Mouse (Mus musculus) T-helper 2 cell (primary cell): ENCODE measurements around the gene Casp3.

Experiments used
- in situ Hi-C: fragments of 300-600 bp; cut with MboI, MseI; formaldehyde crosslinking; loops from one replicate; pipeline ENCODE4 v1.15.1; 2025; ENCODE audit warnings: high pct_unique_total_duplicates

Gene Casp3

DNA sequence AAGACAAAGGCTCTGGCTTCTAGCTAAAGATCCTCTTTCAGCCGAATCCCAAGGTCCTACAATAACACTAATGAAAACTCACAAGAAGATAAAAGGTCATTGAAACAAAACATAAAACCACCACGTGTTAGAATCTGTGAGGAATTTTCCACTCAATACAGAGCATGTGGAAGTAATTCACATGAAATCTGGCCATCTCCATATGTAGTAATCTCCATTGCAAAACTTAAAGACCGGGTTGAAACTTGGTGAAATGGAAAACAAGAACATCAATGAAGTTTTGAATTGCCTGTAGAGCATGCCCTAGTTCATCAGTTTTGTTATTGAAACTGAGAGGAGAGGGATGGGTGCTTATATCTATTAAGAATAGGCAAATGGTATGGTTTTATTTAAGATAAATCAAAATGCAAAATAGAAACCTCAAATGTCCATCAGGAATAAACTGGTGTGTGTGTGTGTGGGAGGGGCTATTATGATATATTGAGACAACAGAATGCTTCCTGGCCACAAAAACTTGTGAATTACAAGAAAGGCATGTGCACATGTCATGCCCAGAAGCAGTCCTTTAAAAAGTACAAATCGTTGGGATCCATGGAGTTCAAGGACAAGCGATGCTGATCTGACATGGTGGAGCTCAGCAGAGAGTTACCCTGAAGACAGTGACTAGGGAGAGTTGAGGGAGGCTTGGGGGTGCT, 63.7 kb downstream of the Casp3 start:
- in situ Hi-C loops: no loop called here

- in situ Hi-C loops: no loop called here
Observed at GRCm38 (mm10) chr8:46686664-46687336, 69.7 kb downstream of the Casp3 start.
